Comparison of ENCODE assay signal across 10 mouse cellular contexts in the genomic region with DNA sequence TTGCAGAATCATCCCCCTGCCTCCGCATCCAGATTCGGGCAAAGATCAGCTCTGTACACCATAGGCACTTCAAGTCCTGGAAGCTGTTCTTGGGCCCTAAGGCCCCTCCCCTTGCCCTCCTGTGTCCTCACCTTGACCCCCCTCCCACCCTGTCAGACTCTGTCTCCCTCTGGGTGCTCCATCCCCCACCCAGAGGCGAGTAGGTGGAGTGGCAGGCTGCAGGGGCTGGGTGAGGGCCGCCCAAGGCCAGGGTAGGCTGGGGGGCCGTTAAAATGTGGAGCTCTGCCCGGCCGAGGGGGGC. TPM values are rescaled to one million over a fixed set of nuclear protein-coding genes. Genes with fewer than 3 reads are reported as not detected.
A peak's percentile ranks its signal among the peaks of the same experiment; 100 is the strongest.
DNase-seq lines count a peak whose midpoint lies in the region; ATAC-seq and TF ChIP-seq lines count a peak whose summit lies in the region.
"Had no signal": no experiment of that assay in that cellular context is flagged by ENCODE, and none has a peak within 500 bp of the region (broad histone marks: within the 10 kb centered on the region; RNA-seq: fewer than 3 reads in every experiment).

No protein-coding gene starts in this region.

- peak overlapping the region; percentile 84 for H3K4me2 ChIP-seq in heart, postnatal 0 days (ENCODE audit: low read depth, low read length)
- peak overlapping the region; percentile 91 for H3K4me2 ChIP-seq in forebrain, embryonic 16.5 days (ENCODE audit: low read length)
- H3K4me2 ChIP-seq in midbrain, embryonic 14.5 days (ENCODE audit: low read length): peak overlapping the region; percentile 93

- no peak for TF ChIP-seq EP300 in heart, postnatal 0 days (IDR thresholded peaks at IDR 0.05; ENCODE audit: low read depth)

- TF ChIP-seq POLR2A in cortical plate, adult 2 months (IDR thresholded peaks at IDR 0.05; ENCODE audit: extremely low read depth, insufficient read depth, low read length): no peak

- TF ChIP-seq CTCF in heart, postnatal 0 days (IDR thresholded peaks at IDR 0.05; ENCODE audit: low read depth): no peak
- no peak for TF ChIP-seq CTCF in cortical plate, adult 2 months (IDR thresholded peaks at IDR 0.05; ENCODE audit: extremely low read depth, insufficient read depth, low read length)

- H3K36me3 ChIP-seq in heart, postnatal 0 days (replicated peaks; ENCODE audit: control insufficient read depth, insufficient read depth, low read length): no peaks in the 10 kb centered on the region
- H3K36me3 ChIP-seq in forebrain, embryonic 16.5 days (ENCODE audit: control insufficient read depth, insufficient read depth): 0 out of 2 replicates have a peak, but pooled peaks cover 2% of the 10 kb centered on the region
- H3K36me3 ChIP-seq in midbrain, embryonic 14.5 days (ENCODE audit: control insufficient read depth, insufficient read depth, low read length): 0 out of 2 replicates have a peak, but pooled peaks cover 2% of the 10 kb centered on the region
- H3K36me3 ChIP-seq: G1E had no signal

- intact Hi-C loops in heart, postnatal 10 days (cut with DNase I): loop anchor here (2.0 to 10.0 kb wide), 2 partner anchors 79 to 155 kb away; no protein-coding TSS in a partner anchor

- peak overlapping the region; percentile 54; the same call in 1 of the 2 replicates for H3K4me3 ChIP-seq in heart, postnatal 0 days (ENCODE audit: low read depth, low read length)
- peak overlapping the region; percentile 93 for H3K4me3 ChIP-seq in cortical plate, adult 2 months (ENCODE audit: insufficient read depth, low read length)
- peak overlapping the region; percentile 66 for H3K4me3 ChIP-seq in forebrain, embryonic 16.5 days (replicated peaks; ENCODE audit: low read length)
- H3K4me3 ChIP-seq in midbrain, embryonic 14.5 days (replicated peaks; ENCODE audit: low read depth, low read length): peak overlapping the region; percentile 71

- H3K9ac ChIP-seq in heart, postnatal 0 days (replicated peaks; ENCODE audit: low read depth, low read length): no peak overlapping the region
- H3K9ac ChIP-seq in forebrain, embryonic 16.5 days (replicated peaks; ENCODE audit: low read depth, low read length): peak overlapping the region; percentile 94
- peak overlapping the region; percentile 91 for H3K9ac ChIP-seq in midbrain, embryonic 14.5 days (replicated peaks; ENCODE audit: low read length)

- no peak overlapping the region for H3K27ac ChIP-seq in heart, postnatal 0 days (ENCODE audit: low read depth)
- H3K27ac ChIP-seq in cortical plate, adult 2 months (ENCODE audit: insufficient read depth, low read length): peak overlapping the region; percentile 90
- no peak overlapping the region for H3K27ac ChIP-seq in forebrain, embryonic 16.5 days (ENCODE audit: low read length)
- H3K27ac ChIP-seq in midbrain, embryonic 14.5 days (replicated peaks; ENCODE audit: low read depth, low read length): no peak overlapping the region

- no peak for ATAC-seq in heart, postnatal 0 days (ENCODE audit: insufficient read depth, low read depth)
- ATAC-seq in forebrain, embryonic 16.5 days: peak; percentile 6; the same call in 1 of the 2 replicates
- 0 out of 2 replicates have a peak, but pooled peaks have one; percentile 10 for ATAC-seq in midbrain, embryonic 14.5 days (ENCODE audit: low FRiP score, low TSS enrichment)

- H3K27me3 ChIP-seq in heart, postnatal 0 days (ENCODE audit: control insufficient read depth, insufficient read depth, low read length): peaks cover 43% of the 10 kb centered on the region
- no peaks in the 10 kb centered on the region for H3K27me3 ChIP-seq in forebrain, embryonic 16.5 days (replicated peaks; ENCODE audit: control insufficient read depth, insufficient read depth, low read length)
- peaks cover 11% of the 10 kb centered on the region; the same call in 1 of the 2 replicates for H3K27me3 ChIP-seq in midbrain, embryonic 14.5 days (ENCODE audit: control insufficient read depth, insufficient read depth, low read length)

- DNase-seq in heart, postnatal 0 days (ENCODE audit: low spot score): no peak
- DNase-seq in heart, postnatal 10 days: no peak
- DNase-seq in midbrain, embryonic 14.5 days: no peak
- no peak for DNase-seq in urinary bladder, postnatal 10 days (ENCODE audit: low spot score)
- no peak for DNase-seq in thymus, postnatal 10 days (ENCODE audit: low spot score in 2 of 2)
- no peak for DNase-seq in embryo, embryonic 9.5 days (ENCODE audit: extremely low spot score)
- DNase-seq: heart, adult 11 months had no signal

- H3K9me3 ChIP-seq in heart, postnatal 0 days (replicated peaks; ENCODE audit: control insufficient read depth, low read length): no peaks in the 10 kb centered on the region
- H3K9me3 ChIP-seq in forebrain, embryonic 16.5 days (ENCODE audit: control insufficient read depth, low read length): no peaks in the 10 kb centered on the region
- H3K9me3 ChIP-seq in midbrain, embryonic 14.5 days (ENCODE audit: control insufficient read depth, low read length): no peaks in the 10 kb centered on the region
- H3K9me3 ChIP-seq: G1E had no signal

- WGBS in heart, postnatal 0 days: 28% methylated on average over 7 of the region's 7 CpGs
- WGBS in forebrain, embryonic 16.5 days: 9% methylated on average over 7 of the region's 7 CpGs
- 14% methylated on average over 7 of the region's 7 CpGs for WGBS in midbrain, embryonic 14.5 days

- peaks cover 3% of the 10 kb centered on the region; the same call in 1 of the 2 replicates for H3K4me1 ChIP-seq in heart, postnatal 0 days (ENCODE audit: control insufficient read depth, insufficient read depth)
- peaks cover 11% of the 10 kb centered on the region for H3K4me1 ChIP-seq in cortical plate, adult 2 months (ENCODE audit: control insufficient read depth, insufficient read depth, low read length)
- H3K4me1 ChIP-seq in forebrain, embryonic 16.5 days (replicated peaks; ENCODE audit: control insufficient read depth, insufficient read depth, low read length): peaks cover 30% of the 10 kb centered on the region
- H3K4me1 ChIP-seq in midbrain, embryonic 14.5 days (ENCODE audit: control insufficient read depth, insufficient read depth, low read length): peaks cover 24% of the 10 kb centered on the region

RNA-seq across cellular contexts. Expression of gene Insyn1, which starts 1.4 kb away (rescaled TPM):
- total RNA-seq in heart, postnatal 0 days (2014; rRNA removed; ENCODE audit: low replicate concordance): 9.6 and 13.6 TPM in 2 replicates
- polyA plus RNA-seq in heart, postnatal 0 days (2015; fragmentation: Nextera tagmentation; extraction: Ambion mirVana): 0.77 and 0.80 TPM in 2 replicates
- 10 to 100 TPM; 11.0 to 11.4 TPM for total RNA-seq in heart, postnatal 10 days (2021)
- polyA plus RNA-seq in cortical plate, adult 2 months (2012; rRNA removed): 130 and 143 TPM in 2 replicates
- 4.0 and 4.9 TPM in 2 replicates for polyA plus RNA-seq in forebrain, embryonic 16.5 days (2015; fragmentation: Nextera tagmentation; extraction: Ambion mirVana)
- polyA plus RNA-seq in midbrain, embryonic 14.5 days (2014; fragmentation: Nextera tagmentation; extraction: Ambion mirVana): 10.5 and 21.2 TPM in 2 replicates
- polyA plus RNA-seq: G1E had no signal
